Mouse (Mus musculus) lung, postnatal 36 days (tissue): ENCODE measurements around the gene Zfp385b.

ENCODE experiments used
- DNase-seq: peaks from one replicate; pipeline ENCODE4 v3.0.0; 2022; ENCODE audit warnings: mixed read lengths

Gene Zfp385b

DNA sequence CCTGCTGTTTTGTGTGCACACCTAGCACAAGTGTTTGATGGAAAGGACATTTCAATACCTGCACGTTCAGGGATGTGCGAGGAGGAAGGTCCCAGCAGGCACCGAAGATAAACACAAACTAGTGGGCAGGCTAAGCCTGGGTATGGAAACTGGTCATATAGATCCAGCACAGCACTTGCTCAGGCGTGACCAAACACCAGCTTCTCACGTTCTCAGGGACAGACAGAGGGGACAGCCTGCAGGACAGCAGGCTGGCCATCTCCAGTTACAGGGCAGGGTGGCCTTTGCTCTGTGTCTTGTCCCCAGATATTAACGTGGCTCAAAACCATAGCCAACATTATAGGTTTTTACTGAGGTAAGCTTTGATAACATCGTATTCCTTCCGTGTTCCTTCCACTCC lies 128.3 kb downstream of the Zfp385b start:
- no peak for DNase-seq

DNA sequence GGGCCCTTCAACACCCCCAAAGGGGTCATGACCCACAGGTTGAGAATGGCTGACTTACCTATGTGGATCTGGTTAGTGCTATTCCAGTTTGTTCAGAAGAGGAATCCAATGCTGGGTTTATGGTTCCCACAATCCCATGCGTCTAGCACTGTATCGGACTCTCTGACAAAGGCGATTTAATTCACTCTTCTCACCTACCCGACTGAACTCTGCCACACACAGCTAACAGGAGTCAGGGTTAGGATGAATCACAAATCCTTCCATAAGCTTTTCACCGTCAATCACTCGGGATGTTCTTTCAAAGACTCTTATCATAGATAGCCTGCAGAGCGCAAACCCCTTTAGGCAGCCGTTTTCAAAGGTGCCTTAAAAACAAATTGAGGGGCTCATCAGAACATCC lies 129.1 kb downstream of the Zfp385b start:
- DNase-seq: no peak

DNA sequence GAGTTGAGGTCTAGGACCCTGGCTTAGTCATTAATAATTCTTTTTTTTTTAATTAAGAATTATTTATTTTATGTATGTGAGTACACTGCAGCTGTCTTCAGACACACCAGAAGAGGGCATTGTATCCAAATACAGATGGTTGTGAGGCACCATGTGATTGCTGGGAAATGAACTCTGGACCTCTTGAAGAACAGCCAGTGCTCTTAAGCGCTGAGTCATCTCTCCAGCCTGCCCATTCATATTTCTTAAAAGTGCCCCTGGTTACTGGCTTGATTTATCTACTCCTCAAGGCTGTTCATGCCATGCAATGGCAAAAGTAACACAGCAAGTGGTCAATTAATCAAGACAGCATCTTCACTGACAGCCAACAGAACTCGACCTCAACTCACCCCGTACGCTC lies 130.8 kb downstream of the Zfp385b start:
- DNase-seq: no peak

DNA sequence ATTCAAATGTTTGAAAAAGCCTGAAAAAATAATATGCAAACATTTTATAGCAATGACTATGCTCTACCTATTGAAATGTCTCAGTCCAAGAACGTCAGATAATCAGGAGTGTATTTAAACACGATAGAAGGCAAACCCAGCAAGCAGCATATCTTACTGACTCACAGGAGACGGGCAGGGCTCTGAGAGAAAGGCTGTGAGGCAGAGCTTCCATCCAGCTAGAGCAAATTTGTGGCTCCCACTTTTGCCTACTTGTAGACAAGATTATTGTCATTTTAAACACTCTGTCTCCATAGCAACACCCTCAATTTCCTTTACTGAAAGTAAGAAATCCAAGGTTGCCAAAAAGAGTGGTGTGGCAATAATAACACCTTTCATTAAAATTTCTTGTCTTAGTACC lies 135.4 kb downstream of the Zfp385b start:
- no peak for DNase-seq

DNA sequence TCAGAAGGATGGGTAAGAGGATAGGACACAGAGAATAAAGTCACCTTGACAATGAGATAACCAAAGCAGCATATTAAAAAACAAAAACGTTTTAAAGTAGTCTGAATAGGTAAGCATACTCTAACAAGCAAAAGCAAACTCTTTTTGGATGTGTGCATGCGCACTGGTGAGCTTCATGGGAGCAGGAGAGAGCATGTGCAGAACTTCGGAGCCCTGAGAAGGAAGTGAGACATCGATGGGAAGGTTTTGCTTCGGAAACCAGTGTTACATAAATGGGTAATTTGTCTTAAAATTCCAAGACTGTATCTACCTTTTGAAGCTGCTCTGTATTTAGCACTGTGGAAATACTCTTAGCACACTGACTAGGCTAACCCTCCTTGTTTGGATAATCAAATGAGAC lies 137.2 kb downstream of the Zfp385b start:
- no peak for DNase-seq

DNA sequence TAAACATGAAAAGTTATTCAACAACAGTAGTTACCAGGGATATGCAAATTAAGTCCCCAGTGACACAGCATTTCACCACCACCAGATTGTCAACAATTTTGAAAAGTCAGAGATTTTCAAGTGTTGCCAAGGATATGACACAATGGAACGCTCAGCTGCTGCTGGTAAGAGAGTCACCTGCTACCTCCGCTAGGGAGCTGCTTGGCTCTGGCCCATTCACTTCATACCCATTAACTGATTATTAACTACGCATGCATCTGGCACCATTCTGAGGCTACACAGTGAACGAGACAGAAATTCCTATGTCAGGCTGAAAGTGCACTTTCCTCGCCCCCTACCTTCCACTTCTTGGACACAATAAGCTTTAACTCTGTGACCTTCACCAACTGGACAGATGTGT lies 137.7 kb downstream of the Zfp385b start:
- peak; percentile 1 for DNase-seq

DNA sequence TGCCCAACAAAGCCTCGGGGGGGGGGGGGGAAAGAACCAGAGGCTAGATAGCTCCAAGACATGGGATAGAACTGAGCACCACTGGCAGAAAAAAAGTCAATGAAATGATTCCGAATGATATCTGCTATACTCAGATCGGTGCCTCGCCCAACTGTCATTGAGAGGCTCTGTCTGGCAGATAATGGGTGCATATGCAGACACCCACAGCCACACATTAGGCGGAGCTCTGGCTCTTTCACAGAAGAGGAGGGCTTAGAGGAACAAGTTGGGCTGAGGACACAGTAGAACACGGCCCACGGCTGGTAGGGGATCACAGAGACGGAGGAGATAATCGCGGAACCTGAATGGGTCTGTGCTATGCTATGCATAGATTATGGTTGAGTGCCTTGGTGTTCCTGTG lies 145.7 kb downstream of the Zfp385b start:
- DNase-seq: no peak

DNA sequence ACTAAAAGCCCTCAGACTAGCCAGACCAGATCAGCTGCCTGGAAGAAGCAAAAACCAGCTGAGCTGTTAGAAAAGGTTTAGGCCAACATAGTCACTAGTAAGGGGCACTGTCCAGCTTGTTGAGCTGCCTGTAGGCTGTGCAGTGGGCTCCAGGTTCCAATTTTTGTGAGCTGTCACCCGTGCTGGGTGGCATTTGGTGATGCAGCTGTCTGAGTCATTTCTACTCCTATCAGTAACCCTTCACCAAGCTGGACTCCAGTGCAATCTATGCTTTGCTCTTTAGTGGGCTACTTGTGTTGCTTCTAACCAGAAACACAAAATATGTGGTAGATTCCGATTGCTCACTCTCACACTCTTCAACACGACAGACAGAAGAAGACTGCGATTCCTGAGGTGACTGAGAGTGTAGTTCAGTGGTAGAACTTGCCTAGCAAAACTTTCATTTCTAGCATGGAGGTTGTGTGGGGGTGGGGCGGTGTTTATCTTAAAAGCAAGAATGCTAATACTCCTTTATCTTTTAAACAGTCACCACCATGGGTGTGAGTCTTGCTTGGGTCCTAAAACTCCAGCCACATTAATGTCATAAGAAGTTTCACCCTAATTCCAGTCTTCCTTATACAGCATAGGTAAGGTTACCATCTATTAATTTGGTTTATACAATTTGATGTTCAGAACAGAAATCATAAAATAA lies 147.1 kb downstream of the Zfp385b start:
- no peak for DNase-seq

DNA sequence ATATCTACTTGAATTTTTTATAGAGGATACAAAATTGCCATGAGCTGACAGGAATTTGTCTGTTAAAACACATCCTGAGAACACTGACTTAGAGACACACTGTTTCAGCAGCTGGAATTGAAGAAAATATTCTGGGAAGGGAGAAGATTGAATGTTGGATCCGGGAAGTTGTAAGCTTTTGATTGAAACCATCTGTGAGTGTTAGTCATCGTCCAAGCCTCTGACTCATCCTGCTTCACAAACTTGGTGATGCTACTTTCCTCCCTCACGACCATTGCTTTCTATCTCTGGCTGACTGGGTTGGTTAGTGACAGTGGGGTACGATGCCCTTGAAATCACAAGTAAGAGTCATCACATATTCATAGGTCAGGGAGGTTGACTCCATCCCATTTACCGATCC lies 157.3 kb downstream of the Zfp385b start:
- DNase-seq: peak; percentile 7

DNA sequence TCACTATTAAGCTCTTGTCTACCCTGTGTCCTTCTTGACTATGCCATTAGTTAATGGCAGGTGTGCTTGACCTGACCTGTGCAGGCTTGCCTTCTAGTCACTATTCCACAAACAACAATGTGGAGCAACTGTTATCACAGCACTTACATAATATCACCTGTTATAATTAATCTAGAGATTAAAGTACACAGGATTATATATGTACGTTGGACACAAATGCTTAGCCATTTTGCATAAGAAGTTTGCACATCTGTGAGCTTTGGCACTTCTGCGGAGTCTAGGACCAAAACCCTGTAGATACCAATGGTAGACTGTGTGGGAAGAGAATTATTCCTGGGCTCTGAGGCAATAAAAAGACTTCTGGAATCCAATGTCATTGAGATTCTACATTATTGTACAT lies 165.8 kb downstream of the Zfp385b start:
- DNase-seq: no peak

DNA sequence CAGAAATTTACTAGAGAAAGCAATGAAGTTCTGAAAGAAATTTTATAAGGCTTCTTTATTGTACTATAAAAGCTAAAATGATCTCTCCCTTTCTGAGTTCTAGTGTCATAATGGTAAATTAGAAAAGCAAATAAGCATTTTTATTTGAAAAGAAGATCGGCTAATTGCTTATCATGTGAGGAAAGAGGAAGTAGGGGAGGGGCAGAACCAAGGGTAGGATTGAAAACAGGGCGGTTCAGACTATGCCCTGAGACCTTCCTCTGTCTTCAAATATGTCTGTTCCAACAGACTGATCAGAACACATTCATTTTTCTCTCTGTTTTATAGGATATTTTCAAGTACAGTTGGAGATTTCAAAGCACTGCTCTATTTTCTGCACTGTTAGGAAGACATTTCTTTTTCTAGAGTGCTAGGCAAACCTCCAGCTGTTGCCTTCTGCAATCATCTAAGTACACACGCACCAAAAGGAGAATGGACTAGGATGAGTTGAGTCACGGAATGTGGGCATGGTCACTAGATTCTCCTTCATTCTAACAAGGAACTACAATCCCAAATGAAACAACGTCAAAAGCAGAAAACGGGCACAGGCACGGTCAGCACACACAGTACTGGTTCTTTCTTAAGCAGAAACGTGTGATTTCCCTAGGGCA lies 177.8 kb downstream of the Zfp385b start:
- DNase-seq: no peak

DNA sequence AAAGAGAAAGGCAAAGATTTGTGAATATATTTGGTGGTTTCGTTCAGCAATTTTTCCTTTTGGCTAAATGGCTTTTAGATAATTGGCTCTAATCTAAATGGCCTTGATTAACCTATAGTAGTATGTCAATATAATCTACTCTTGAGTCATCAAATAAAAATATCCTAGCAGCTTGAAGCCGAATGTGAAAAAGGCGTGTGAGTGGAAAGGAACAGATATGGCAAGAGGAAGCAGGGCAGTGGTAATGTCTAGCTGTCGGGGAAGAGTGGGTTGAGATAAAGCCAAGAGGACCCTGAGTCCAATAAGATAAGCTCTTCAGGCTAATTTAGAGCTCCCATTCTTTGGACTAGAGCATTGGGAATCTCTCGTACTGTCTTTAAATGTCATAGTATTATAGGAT lies 179.4 kb downstream of the Zfp385b start:
- DNase-seq: no peak

DNA sequence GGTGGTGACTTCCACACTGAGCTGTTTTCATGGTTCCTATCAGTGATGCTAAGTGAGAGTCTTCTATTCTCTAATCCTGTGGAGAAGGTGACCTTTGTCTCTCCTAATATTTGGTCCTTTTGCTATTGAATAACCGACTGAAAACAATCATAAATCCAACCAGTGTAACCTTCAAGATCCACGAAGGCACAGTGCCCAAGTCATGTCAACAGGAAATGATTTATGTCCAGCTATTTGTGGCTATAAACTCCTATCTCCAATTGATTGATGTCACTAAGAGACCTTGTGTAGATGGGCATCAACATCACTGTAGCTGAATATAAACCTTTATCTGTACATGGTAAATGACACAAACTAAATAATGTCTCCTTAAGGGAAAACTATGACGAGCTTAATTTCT lies 187.8 kb downstream of the Zfp385b start:
- DNase-seq: no peak

DNA sequence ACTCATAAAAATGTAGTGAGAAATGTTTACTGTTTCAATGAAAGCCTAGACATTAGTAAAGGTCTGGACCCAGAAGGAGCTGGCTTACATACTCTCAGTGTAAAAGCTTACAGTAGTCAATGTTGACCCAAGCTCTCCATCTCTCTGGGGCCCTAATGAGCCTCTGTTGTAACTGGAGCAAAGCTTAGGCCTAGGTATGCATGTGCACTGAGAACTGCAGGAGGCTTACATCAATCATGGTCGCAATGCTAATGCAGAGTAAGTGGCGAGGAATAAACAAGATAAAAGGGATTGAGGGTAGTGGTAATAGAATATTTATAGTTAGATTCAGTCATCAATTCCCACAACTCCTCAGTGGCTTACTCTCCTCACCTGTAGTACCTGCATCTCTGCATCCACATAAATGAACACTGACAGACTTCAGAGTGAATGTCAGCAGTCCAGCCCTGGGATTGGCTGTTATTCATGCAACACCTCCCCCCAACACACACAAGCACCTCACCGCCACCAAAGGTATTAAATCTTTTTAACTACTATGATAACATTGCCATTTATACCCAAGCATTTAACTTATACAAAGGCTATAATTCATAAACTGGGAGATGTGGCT lies 191.7 kb downstream of the Zfp385b start:
- DNase-seq: no peak

DNA sequence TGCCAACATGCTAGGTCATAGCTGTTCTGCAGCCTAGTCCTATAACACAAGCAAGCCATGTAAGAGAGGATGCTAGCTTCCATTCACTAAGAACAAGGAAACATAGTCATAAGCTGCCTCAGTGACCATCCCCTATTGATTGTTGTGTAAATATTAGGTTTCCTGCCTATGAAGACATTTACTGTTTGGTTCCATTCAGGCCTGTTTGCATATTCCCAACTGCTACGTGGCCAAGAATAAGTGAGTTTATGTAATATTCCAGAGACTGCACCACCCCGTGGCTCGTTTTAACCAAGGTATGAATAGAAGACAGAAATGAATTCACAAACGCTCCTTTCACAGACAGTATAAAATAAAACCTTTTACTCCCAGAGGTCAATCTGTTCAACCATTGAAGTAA lies 200.8 kb downstream of the Zfp385b start:
- no peak for DNase-seq

DNA sequence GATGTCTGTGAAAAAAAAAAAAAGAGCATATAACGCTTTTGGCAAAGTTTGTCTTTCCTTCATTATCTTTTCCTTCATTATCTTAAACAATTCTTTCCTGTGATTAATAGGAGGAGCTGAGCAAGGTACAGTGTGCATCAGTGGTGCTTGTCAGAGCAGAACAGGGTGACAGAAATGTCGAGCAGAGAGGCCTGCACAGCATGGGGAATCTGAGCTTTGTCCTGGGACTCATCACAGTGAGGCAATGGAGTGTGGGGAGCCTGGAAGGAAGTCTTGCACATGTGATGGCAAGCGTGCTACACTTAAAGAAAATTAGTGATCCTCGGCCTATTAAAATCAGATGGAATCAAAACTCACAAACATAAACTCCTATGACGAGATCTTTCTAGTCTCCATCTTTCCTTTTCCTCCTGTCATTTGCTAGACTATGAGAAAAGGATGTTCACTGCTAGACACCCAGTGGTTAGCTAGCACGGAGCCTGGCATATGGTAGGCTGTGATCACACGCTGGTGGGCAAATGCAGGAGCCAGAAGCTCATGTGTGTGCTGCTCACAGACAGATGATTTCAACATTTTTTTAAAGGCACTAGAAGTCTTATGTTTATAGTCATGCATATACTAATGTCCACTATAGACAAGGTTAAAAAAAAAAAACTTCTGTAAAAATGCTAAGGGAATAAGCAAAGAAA lies 209.0 kb downstream of the Zfp385b start:
- DNase-seq: no peak

DNA sequence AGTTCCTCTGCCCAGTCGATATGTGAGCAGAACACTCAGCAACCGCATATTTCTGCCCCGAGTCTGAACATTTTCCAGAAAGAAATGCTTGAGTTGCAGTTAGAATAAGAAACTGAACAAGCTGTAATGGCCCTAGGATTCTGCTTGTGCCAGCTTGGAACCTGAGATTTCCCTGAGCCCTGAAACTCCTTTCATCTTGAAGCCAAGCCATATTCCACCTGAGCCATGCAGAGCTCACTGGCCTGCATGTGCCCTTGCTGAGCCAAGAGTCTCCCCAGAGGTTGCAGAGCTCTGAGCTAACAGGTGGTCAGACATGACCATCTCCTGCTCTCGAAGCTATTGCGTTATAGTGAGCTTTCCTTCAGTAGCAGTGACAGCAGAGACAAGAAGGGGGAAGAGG lies 210.0 kb downstream of the Zfp385b start:
- DNase-seq: no peak

DNA sequence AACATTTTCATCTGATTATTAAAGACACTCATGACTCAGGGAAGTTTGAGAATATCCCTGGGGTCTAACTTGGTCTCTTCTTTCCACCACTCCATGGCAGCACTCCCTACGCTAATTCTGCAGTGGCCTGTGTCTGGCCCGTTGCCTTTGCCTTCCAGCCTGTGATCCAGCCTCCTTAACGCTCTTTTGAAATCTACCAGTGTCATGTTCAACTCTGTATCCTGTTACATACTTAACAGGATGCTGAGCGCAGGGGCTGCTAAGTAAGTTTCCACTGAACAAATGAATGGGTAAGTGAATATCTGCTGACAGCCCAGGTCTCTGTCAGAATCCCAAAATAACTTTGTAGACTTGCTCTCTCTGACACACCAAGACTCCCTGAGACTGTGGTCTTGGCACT lies 210.8 kb downstream of the Zfp385b start:
- DNase-seq: no peak

DNA sequence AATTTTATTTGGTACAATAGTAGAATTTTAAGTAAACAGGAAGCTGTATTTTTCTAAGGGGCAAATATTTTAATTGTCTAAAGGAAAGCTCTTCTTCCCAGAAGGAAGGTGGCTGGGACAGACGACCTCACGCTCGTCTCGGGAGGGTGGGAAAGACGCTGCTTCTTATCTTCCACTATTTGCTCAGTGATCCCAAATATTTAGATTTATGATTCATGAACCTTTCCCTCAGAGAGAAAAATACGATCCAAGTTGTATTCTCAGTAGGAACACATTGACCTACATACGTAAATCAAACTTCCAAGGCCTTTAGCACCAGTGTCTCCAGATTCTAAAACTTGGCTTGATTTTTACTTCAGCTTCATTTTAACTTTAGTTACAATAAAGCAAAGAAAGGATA lies 226.0 kb downstream of the Zfp385b start:
- no peak for DNase-seq

DNA sequence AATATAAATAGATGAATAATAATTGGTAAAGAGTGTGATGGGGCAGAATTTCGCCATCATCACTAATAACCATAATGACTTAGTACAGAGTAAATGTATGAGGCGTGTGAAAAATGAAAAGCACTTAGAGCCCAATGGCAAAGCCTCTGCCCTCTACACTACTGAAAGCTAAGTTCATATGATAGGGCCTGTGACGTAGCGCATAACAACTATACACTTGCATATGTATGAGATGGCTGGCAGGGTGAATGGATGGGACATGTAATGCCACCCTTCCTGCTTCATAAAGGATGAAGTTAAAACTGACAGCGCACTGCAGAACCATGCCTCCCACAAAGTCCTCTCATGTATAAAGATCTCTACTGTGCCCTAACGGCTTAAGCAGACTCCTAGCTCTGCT lies 226.9 kb downstream of the Zfp385b start:
- no peak for DNase-seq

DNA sequence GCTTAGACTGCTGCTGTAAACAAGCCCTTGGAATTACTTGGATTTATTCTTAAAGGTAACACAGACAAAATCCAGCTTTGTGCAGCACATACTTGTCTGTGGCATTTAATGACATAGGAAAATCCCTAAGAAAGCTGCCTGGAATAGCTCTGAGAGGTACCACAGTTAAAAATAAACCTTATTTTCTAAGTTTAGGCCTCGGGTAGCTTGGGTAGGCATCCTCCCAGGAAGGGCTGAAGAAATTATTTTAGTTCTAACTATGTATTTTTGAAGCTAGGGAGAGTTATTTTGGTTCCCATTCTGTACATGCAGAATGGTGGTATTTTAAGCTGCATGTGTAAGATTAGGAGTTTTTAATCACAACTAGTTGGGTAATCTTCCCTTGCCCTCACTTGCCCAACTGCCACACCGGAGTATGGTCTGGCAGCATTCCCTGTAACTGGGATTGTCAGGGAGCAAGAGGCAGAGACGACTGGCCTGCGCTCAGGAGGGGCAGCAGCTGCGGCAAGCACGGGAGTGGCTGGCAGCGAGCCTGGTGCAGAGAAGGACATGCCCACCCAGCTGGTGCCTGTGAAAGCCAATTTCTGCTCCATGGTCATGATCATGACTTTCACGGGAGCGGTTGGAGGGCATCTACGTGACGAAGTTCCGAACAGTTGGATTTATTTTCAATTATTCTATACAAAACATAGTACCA lies 230.1 kb downstream of the Zfp385b start:
- DNase-seq: no peak

DNA sequence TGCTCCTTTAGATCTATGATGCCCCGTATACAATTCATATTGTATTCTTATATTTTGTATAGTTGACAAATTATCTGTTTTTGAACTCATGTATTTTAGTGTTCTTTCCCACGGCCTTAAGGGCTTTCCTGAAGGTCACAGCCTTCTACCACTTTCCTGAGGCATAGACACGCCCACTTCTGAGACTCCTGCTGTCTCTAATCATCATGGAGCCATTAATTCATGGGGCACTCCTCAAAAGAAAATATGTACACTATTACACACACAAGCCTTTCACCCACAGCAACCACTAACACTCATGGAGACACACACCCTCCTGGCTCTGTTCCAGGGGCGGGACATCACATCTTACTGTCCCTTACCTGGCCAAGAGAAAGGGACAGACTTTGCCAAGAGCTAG lies 232.1 kb downstream of the Zfp385b start:
- DNase-seq: no peak

DNA sequence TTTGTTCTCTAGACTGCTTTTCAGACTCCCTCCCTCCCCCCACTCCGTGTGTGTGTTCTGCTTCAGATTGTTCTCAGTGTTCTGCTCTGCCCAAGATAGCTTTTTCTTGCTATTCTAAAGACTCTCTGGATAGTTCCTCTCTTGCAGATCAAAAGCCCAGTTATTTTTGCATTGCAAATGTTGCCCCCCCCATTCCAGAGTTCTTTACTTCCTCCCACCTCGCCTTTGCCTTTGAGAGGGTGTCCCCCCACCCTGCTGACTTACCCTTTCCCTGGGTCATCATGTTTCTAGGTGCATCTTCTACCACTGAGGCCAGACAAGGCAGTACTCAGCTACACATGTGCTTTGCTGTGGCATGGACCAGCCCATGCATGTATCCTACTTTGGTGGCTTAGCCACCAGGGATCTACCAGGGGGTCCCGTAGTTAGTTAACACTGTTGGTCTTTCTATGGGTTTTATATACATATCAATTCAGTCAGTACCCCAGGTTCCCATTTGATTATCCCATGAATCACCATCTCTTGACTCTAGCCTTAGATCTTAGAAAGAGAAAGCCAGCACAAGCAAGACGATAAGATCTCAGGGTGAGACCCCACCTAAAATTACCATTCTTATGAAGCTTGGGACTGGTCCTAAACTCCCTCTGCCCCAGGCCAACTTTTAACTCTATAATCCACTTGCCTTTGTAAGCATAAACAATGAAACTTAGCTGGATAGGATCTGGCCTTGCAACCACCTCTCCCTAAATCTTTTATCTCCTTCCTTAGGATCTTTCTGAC lies 232.7 kb downstream of the Zfp385b start:
- DNase-seq: no peak
